Mouse (Mus musculus) thymus, adult 2 months (tissue): ENCODE results near the gene Fam206a.

Experiments used
- CTCF ChIP-seq: fragments of 200-500 bp; IDR thresholded peaks from 2 replicates; pipeline ENCODE4 v1.5.1; 2012; ENCODE audit warnings: mild to moderate bottlenecking, control low read depth, low read length, moderate library complexity, borderline replicate concordance; ENCODE audit not compliant: control insufficient read depth, poor library complexity, insufficient read depth; ENCODE audit errors: extremely low read depth
- POLR2A ChIP-seq: fragments of 200-500 bp; IDR thresholded peaks from 2 replicates; pipeline ENCODE4 v1.6.1; 2012; ENCODE audit warnings: mild to moderate bottlenecking, low read length, control low read depth, moderate library complexity; ENCODE audit not compliant: control insufficient read depth, poor library complexity, insufficient read depth; ENCODE audit errors: extremely low read depth

DNA sequence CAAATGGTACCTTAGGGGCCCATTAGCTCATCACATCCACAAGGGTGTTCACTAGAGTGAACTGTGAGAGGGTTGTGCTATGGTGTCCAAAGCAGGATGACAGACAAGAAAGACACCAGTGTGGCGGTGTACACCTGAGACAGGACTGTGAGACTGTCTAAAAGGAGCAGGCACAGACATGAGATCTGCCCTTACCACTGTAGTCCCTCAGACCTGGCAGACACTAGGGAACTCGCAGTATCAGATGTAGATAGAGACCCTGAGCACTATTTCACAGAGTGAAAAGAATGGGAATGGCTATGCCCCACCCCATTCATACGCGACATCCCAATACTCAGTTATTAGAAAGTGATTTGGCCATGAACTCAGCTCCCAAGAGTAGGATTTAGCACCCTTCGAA lies 53.8 kb downstream of the Fam206a start:
- TF ChIP-seq POLR2A (no peak), CTCF (no peak)
